Mouse (Mus musculus) granulocyte monocyte progenitor cell, adult 5-6 weeks (primary cell): ENCODE data around the gene Cnn2. TPM values are rescaled to one million over a fixed set of nuclear protein-coding genes. Genes with fewer than 3 reads are reported as not detected.

Source experiments
- ATAC-seq: replicated peaks from 2 replicates; pipeline ENCODE4 v1.8.0; 2016; ENCODE audit warnings: mild to moderate bottlenecking, moderate TSS enrichment, inconsistent platforms; ENCODE audit not compliant: poor library complexity, severe bottlenecking
- total RNA-seq, 2 experiments: library from RNA; stranded (forward) in 1 of 2; stranded (reverse) in 1 of 2; fragments of 200-712, 200-1000 nt in 1 of 2; fragments of >200 nt in 1 of 2; fragmentation: Nextera tagmentation in 1 of 2; gene quantifications; 2 replicates each; pipeline ENCODE4 v1.2.3; 2014 to 2017

The Cnn2 gene
- total RNA-seq, 2 experiments from 2014 or later: 50.6 to 89.8 TPM

- ATAC-seq: peak; percentile 83
These were observed 28.1 kb downstream of the Cnn2 start, which contains the start of gene Arhgap45 for GRCm38 (mm10) chr10:80016511-80016910. TSS of gene Arhgap45 (plus strand) at chr10:80016653.

DNA sequence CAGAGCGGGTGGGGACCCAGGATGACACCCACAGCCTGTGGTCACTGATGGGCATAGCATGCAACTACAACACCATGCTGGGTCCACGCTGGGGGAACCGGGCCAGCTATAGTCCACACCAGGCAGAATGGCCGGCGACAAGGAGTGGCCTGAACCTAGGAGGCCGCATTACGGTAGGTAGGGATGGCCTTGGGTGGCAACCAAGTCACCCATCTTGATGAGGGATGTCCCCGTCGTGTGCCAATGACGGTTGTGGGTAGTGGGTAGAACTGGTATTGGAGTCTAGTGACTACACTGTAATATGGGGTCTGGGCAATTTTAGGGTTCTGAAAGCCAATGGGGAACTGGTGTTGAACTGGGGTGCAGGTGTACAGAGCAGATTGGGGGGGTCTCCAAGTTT lies 28.5 kb downstream of the Cnn2 start:
- ATAC-seq: peak; percentile 33

- peak; percentile 57 for ATAC-seq
These were observed 29.0 kb downstream of the Cnn2 start for GRCm38 (mm10) chr10:80017361-80017760.

GRCm38 (mm10) chr10:80017771-80018170 lies 29.4 kb downstream of the Cnn2 start:
- ATAC-seq: no peak

GRCm38 (mm10) chr10:80018739-80019297 lies 30.4 kb downstream of the Cnn2 start:
- peak; percentile 10 for ATAC-seq

GRCm38 (mm10) chr10:80019471-80020131 lies 31.2 kb downstream of the Cnn2 start:
- ATAC-seq: no peak

- no peak for ATAC-seq
These were observed 31.8 kb downstream of the Cnn2 start for GRCm38 (mm10) chr10:80020191-80020590.

DNA sequence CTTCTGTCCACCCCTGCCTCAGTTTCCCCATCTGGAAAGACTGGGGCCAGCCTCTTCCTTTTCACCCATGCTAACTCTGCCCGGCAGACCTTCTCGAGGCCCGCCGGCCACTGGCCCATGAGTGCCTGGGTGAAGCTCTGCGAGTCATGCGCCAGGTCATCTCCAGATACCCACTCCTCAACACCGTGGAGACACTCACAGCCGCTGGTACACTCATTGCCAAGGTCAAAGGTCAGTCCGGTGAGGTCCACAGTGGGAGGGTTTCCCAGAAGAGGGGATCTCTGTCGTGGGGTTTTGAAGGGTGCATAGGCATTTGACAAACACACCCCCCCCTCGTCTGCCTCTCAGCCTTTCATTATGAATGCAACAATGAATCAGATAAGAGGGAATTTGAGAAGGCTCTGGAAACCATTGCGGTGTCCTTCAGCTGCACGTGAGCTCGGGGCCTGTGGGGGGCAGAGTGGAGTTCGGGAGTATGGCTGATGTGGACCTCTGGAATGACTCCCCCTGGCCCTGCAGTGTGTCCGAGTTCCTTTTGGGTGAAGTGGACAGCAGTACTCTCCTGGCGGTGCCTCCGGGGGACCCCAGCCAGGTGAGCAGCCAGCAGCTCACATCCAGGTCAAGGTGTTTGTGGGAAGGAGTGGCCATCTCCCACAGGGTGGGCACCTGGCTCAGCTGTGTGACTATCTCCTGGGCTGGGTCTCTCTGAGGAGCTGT lies 32.4 kb downstream of the Cnn2 start:
- ATAC-seq: no peak

DNA sequence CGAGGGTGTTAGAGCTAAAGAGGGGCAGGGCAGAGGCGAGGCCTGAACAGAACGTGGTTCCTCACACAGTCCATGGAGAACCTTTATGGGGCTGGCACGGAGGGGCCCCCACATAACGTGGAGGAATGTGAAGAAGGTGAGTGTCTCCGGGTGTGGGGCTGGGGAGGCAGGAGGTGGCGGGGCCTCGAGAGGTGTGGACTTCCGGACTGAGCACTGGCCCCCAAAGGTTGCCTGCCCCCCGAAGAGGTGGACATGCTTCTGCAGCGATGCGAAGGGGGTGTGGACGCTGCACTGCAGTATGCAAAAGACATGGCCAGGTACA lies 32.9 kb downstream of the Cnn2 start:
- ATAC-seq: no peak

DNA sequence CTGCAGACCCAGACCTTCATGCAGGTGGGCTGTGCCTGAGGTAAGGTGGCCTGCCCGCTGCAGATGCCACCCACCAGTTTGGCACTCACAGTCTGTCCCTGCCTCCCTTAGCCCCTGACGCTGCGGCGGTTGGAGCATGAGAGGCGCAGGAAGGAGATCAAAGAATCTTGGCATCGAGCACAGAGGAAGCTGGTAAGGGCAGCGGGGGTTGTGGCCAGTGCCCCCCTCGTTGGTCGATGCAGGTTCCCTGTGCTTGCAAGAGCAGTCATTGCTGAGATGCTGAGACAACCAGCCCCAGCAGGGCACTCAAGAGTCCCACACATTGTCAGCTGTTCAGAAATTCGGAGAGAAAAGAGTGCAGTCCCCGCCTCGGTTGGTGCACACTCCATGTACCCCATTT lies 33.8 kb downstream of the Cnn2 start:
- ATAC-seq: no peak

- ATAC-seq: no peak
These were observed 34.4 kb downstream of the Cnn2 start for GRCm38 (mm10) chr10:80022806-80023205.

DNA sequence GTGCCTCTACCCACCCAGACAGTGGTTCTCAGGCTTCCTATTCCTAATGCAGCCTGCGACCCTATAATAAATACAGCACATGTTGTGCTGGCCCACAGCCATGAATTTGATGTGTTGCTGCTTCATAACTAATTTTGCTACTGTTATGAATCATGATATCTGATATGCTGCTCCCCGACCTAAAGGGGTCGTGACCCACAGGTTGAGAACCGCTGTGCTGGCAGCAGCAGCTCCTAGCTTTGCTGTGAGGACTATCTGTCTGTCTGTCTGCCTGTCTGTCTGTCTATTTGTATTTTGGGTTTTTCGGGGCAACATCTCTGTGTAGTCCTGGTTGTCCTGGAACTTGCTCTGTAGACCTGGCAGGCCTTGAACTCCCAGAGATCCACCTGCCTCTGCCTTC lies 35.4 kb downstream of the Cnn2 start:
- ATAC-seq: no peak

- peak; percentile 71 for ATAC-seq
These were observed 36.1 kb downstream of the Cnn2 start for GRCm38 (mm10) chr10:80024229-80025043.

- no peak for ATAC-seq
These were observed 36.6 kb downstream of the Cnn2 start for GRCm38 (mm10) chr10:80025044-80025347.

DNA sequence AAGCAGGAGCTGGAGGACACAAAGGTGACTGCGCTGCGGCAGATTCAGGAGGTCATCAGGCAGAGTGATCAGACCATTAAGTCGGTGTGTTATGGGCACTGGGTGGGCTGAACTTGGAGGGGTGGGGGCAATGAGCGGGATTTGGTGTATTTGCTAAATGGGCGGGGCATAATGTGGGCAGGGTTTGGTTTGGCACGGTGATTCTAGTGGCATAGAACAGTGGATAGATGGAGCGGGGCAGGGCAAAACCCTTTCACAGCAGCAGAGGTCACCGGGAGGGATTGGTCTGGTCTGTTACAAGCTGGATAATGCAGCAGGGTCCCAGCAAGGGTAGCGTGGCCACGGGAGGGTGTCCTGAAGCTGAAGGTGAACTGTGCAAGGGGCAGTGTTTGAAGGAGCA lies 37.1 kb downstream of the Cnn2 start:
- ATAC-seq: no peak

DNA sequence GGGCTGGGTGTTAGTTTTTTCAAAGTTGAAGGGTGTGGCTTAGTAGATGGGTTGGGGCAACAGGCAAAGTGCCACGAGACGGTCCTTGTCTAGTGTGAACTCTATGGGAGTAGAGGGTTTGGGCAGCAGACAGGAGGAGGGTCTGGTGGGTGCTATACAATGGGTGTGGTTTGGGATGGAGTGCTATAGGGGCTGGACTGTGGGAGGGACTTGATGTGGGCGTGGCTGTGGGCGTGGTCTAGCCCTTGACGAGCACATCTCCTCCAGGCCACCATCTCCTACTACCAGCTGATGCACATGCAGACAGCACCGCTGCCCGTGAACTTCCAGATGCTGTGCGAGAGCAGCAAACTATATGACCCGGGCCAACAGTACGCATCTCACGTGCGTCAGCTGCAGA lies 37.5 kb downstream of the Cnn2 start:
- ATAC-seq: peak; percentile 43

GRCm38 (mm10) chr10:80027681-80028520 lies 39.5 kb downstream of the Cnn2 start:
- ATAC-seq: no peak

GRCm38 (mm10) chr10:80028521-80028846 lies 40.1 kb downstream of the Cnn2 start:
- no peak for ATAC-seq

GRCm38 (mm10) chr10:80030191-80030590 lies 41.8 kb downstream of the Cnn2 start:
- no peak for ATAC-seq

DNA sequence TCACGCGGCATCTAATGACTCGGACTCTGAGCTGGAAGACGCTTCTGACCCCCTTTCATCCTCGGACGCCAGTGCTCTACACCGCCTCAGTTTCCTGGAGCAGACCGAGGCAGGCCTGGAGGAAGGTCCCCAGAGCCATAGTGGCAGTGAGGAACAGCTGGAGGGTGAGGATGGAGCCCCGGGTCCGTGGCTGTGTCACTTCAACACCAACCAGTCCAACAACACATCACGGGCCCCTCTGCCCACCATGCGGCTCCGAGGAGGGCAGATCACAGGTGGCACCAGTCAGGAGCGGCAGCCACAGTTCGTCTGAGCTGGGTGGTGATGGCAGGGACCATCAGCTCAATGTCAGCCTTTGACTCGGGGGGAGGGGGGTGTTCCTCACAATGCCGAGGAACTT lies 42.4 kb downstream of the Cnn2 start:
- ATAC-seq: no peak
